Mouse (Mus musculus): ENCODE results near the gene Ccr7. TPM values are rescaled to one million over a fixed set of nuclear protein-coding genes. Genes with fewer than 3 reads are reported as not detected.

The Ccr7 gene
- polyA plus RNA-seq, 1 experiment from 2014 or later: not detected

- no peaks in the 10 kb centered on the region for H3K9me3 ChIP-seq (ENCODE audit: control insufficient read depth, low read length)
- H3K27ac ChIP-seq (ENCODE audit: low read length): no peak overlapping the region
- no peak overlapping the region for H3K4me2 ChIP-seq (ENCODE audit: low read length)
- H3K27me3 ChIP-seq (replicated peaks; ENCODE audit: control insufficient read depth, insufficient read depth, low read length): no peaks in the 10 kb centered on the region
- H3K36me3 ChIP-seq (ENCODE audit: control insufficient read depth, insufficient read depth): no peaks in the 10 kb centered on the region
- WGBS: 18% methylated on average over 16 of the region's 16 CpGs
- peak overlapping the region; percentile 20; the same call in 1 of the 2 replicates for H3K9ac ChIP-seq (replicated peaks; ENCODE audit: low read depth, low read length)
- no peak; the same call in 1 of the 2 replicates for ATAC-seq
- H3K4me1 ChIP-seq (replicated peaks; ENCODE audit: control insufficient read depth, insufficient read depth, low read length): peaks cover 22% of the 10 kb centered on the region
- no peak overlapping the region for H3K4me3 ChIP-seq (replicated peaks; ENCODE audit: low read length)
Observed at GRCm38 (mm10) chr11:99148896-99149703, 5.8 kb downstream of the Ccr7 start.

GRCm38 (mm10) chr11:99148400-99148799, 6.5 kb downstream of the Ccr7 start:
- H3K27ac ChIP-seq (ENCODE audit: low read length): no peak overlapping the region
- no peaks in the 10 kb centered on the region for H3K27me3 ChIP-seq (replicated peaks; ENCODE audit: control insufficient read depth, insufficient read depth, low read length)
- H3K9ac ChIP-seq (replicated peaks; ENCODE audit: low read depth, low read length): 0 out of 2 replicates have a peak overlapping the region, but pooled peaks have one; percentile 20
- no peak overlapping the region for H3K4me2 ChIP-seq (ENCODE audit: low read length)
- 76% methylated on average over 8 of the region's 8 CpGs for WGBS
- H3K4me1 ChIP-seq (replicated peaks; ENCODE audit: control insufficient read depth, insufficient read depth, low read length): peaks cover 22% of the 10 kb centered on the region
- no peak for ATAC-seq
- H3K36me3 ChIP-seq (ENCODE audit: control insufficient read depth, insufficient read depth): no peaks in the 10 kb centered on the region
- H3K4me3 ChIP-seq (replicated peaks; ENCODE audit: low read length): no peak overlapping the region
- H3K9me3 ChIP-seq (ENCODE audit: control insufficient read depth, low read length): no peaks in the 10 kb centered on the region

- peaks cover 22% of the 10 kb centered on the region for H3K4me1 ChIP-seq (replicated peaks; ENCODE audit: control insufficient read depth, insufficient read depth, low read length)
- H3K9ac ChIP-seq (replicated peaks; ENCODE audit: low read depth, low read length): no peak overlapping the region
- ATAC-seq: no peak
- H3K9me3 ChIP-seq (ENCODE audit: control insufficient read depth, low read length): no peaks in the 10 kb centered on the region
- WGBS: 35% methylated on average over 4 of the region's 4 CpGs
- H3K27ac ChIP-seq (ENCODE audit: low read length): no peak overlapping the region
- H3K4me2 ChIP-seq (ENCODE audit: low read length): no peak overlapping the region
- H3K36me3 ChIP-seq (ENCODE audit: control insufficient read depth, insufficient read depth): no peaks in the 10 kb centered on the region
- no peak overlapping the region for H3K4me3 ChIP-seq (replicated peaks; ENCODE audit: low read length)
- no peaks in the 10 kb centered on the region for H3K27me3 ChIP-seq (replicated peaks; ENCODE audit: control insufficient read depth, insufficient read depth, low read length)
Observed at GRCm38 (mm10) chr11:99147920-99148289, 7.0 kb downstream of the Ccr7 start.

GRCm38 (mm10) chr11:99147041-99147919, 7.6 kb downstream of the Ccr7 start:
- Histone ChIP-seq H3K27ac (ENCODE audit: low read length) (peak overlapping the region; percentile 48; the same call in 1 of the 2 replicates), H3K4me3 (replicated peaks; ENCODE audit: low read length) (no peak overlapping the region)
- peak; percentile 73 for ATAC-seq

GRCm38 (mm10) chr11:99146558-99146957, 8.3 kb downstream of the Ccr7 start:
- 89% methylated on average over 6 of the region's 6 CpGs for WGBS
- H3K4me3 ChIP-seq (replicated peaks; ENCODE audit: low read length): no peak overlapping the region

More at GRCm38 (mm10) chr11:99147041-99147919, 7.6 kb downstream of the Ccr7 start:
- Histone ChIP-seq H3K36me3 (ENCODE audit: control insufficient read depth, insufficient read depth) (no peaks in the 10 kb centered on the region), H3K9me3 (ENCODE audit: control insufficient read depth, low read length) (no peaks in the 10 kb centered on the region), H3K4me2 (ENCODE audit: low read length) (no peak overlapping the region), H3K27me3 (replicated peaks; ENCODE audit: control insufficient read depth, insufficient read depth, low read length) (no peaks in the 10 kb centered on the region), H3K9ac (replicated peaks; ENCODE audit: low read depth, low read length) (no peak overlapping the region), H3K4me1 (replicated peaks; ENCODE audit: control insufficient read depth, insufficient read depth, low read length) (peaks cover 22% of the 10 kb centered on the region)
- 57% methylated on average over 17 of the region's 17 CpGs for WGBS

GRCm38 (mm10) chr11:99145765-99146164, 9.1 kb downstream of the Ccr7 start:
- ATAC-seq: no peak

More at GRCm38 (mm10) chr11:99146558-99146957, 8.3 kb downstream of the Ccr7 start:
- no peaks in the 10 kb centered on the region for H3K36me3 ChIP-seq (ENCODE audit: control insufficient read depth, insufficient read depth)
- no peak overlapping the region for H3K27ac ChIP-seq (ENCODE audit: low read length)
- peaks cover 22% of the 10 kb centered on the region for H3K4me1 ChIP-seq (replicated peaks; ENCODE audit: control insufficient read depth, insufficient read depth, low read length)
- H3K4me2 ChIP-seq (ENCODE audit: low read length): no peak overlapping the region
- H3K9ac ChIP-seq (replicated peaks; ENCODE audit: low read depth, low read length): no peak overlapping the region
- ATAC-seq: no peak
- H3K9me3 ChIP-seq (ENCODE audit: control insufficient read depth, low read length): no peaks in the 10 kb centered on the region
- no peaks in the 10 kb centered on the region for H3K27me3 ChIP-seq (replicated peaks; ENCODE audit: control insufficient read depth, insufficient read depth, low read length)

GRCm38 (mm10) chr11:99144940-99145339, 9.9 kb downstream of the Ccr7 start:
- Histone ChIP-seq H3K4me1 (replicated peaks; ENCODE audit: control insufficient read depth, insufficient read depth, low read length) (peaks cover 22% of the 10 kb centered on the region), H3K9ac (replicated peaks; ENCODE audit: low read depth, low read length) (no peak overlapping the region), H3K27me3 (replicated peaks; ENCODE audit: control insufficient read depth, insufficient read depth, low read length) (no peaks in the 10 kb centered on the region), H3K4me2 (ENCODE audit: low read length) (no peak overlapping the region), H3K36me3 (ENCODE audit: control insufficient read depth, insufficient read depth) (no peaks in the 10 kb centered on the region), H3K9me3 (ENCODE audit: control insufficient read depth, low read length) (no peaks in the 10 kb centered on the region), H3K4me3 (replicated peaks; ENCODE audit: low read length) (no peak overlapping the region), H3K27ac (ENCODE audit: low read length) (no peak overlapping the region)
- ATAC-seq: no peak
- WGBS: 92% methylated on average over 23 of the region's 23 CpGs

More at GRCm38 (mm10) chr11:99145765-99146164, 9.1 kb downstream of the Ccr7 start:
- WGBS: 94% methylated on average over 16 of the region's 16 CpGs
- no peaks in the 10 kb centered on the region for H3K9me3 ChIP-seq (ENCODE audit: control insufficient read depth, low read length)
- no peak overlapping the region for H3K27ac ChIP-seq (ENCODE audit: low read length)
- H3K4me3 ChIP-seq (replicated peaks; ENCODE audit: low read length): no peak overlapping the region
- H3K9ac ChIP-seq (replicated peaks; ENCODE audit: low read depth, low read length): no peak overlapping the region
- H3K36me3 ChIP-seq (ENCODE audit: control insufficient read depth, insufficient read depth): no peaks in the 10 kb centered on the region
- H3K4me1 ChIP-seq (replicated peaks; ENCODE audit: control insufficient read depth, insufficient read depth, low read length): peaks cover 22% of the 10 kb centered on the region
- no peak overlapping the region for H3K4me2 ChIP-seq (ENCODE audit: low read length)
- no peaks in the 10 kb centered on the region for H3K27me3 ChIP-seq (replicated peaks; ENCODE audit: control insufficient read depth, insufficient read depth, low read length)

GRCm38 (mm10) chr11:99144456-99144855, 10.4 kb downstream of the Ccr7 start:
- 83% methylated on average over 5 of the region's 5 CpGs for WGBS
- no peak for ATAC-seq
- Histone ChIP-seq H3K36me3 (ENCODE audit: control insufficient read depth, insufficient read depth) (no peaks in the 10 kb centered on the region), H3K4me2 (ENCODE audit: low read length) (no peak overlapping the region), H3K27ac (ENCODE audit: low read length) (no peak overlapping the region), H3K4me1 (replicated peaks; ENCODE audit: control insufficient read depth, insufficient read depth, low read length) (peaks cover 18% of the 10 kb centered on the region), H3K9me3 (ENCODE audit: control insufficient read depth, low read length) (no peaks in the 10 kb centered on the region), H3K27me3 (replicated peaks; ENCODE audit: control insufficient read depth, insufficient read depth, low read length) (no peaks in the 10 kb centered on the region), H3K4me3 (replicated peaks; ENCODE audit: low read length) (no peak overlapping the region), H3K9ac (replicated peaks; ENCODE audit: low read depth, low read length) (no peak overlapping the region)
